ENCODE assay signal across 22 mouse cellular contexts in the genomic region with DNA sequence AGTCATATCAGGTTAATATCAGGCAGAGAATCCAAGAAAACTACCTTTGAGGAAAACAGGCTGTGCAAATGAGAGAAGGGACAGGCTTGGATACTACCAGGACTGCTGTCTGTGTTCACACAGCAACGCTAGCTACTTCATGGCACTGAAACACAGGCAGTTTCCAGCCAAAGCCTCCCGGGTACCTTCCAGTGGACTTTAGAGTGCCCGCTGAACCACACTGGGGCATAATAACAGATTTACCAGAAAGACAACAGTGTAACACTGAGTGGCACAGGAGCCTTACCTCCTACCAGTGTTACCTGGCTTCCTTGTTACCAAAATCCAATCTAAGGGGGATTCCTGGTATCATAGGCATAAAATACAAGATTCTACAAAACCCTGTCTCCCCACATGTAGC. TPM values are rescaled to one million over a fixed set of nuclear protein-coding genes. Genes with fewer than 3 reads are reported as not detected.
"Had no signal": no experiment of that assay in that cellular context is flagged by ENCODE, and none has a peak within 500 bp of the region (broad histone marks: within the 10 kb centered on the region; RNA-seq: fewer than 3 reads in every experiment).

No protein-coding gene starts in this region.

- H3K27ac ChIP-seq: kidney, postnatal 0 days; limb, embryonic 12.5 days; liver, embryonic 15.5 days; stomach, embryonic 15.5 days had no signal

- H3K4me3 ChIP-seq: limb, embryonic 12.5 days; liver, embryonic 15.5 days; neural tube, embryonic 13.5 days; stomach, embryonic 15.5 days had no signal

- H3K4me2 ChIP-seq: limb, embryonic 12.5 days; liver, embryonic 15.5 days; neural tube, embryonic 13.5 days; stomach, embryonic 15.5 days had no signal

- ATAC-seq: intestine, embryonic 16.5 days; lung, postnatal 0 days had no signal

- H3K27me3 ChIP-seq: limb, embryonic 12.5 days; liver, embryonic 15.5 days; neural tube, embryonic 13.5 days; stomach, embryonic 15.5 days had no signal

- H3K36me3 ChIP-seq: neural tube, embryonic 13.5 days; stomach, embryonic 15.5 days had no signal

- H3K9ac ChIP-seq: limb, embryonic 12.5 days; liver, embryonic 15.5 days; neural tube, embryonic 13.5 days; stomach, embryonic 15.5 days had no signal

- DNase-seq: layer of hippocampus, adult 9-11 months; layer of hippocampus, postnatal 36 days; liver; lung, adult 2 months; lung, postnatal 36 days; retina, postnatal 1 day; right cerebral cortex, postnatal 4 days; spleen, adult 18-20 months; thymus, adult 2 months; thymus, postnatal 25 days had no signal

- H3K9me3 ChIP-seq: limb, embryonic 12.5 days; liver, embryonic 15.5 days; neural tube, embryonic 13.5 days; stomach, embryonic 15.5 days had no signal

- H3K4me1 ChIP-seq: limb, embryonic 12.5 days; liver, embryonic 15.5 days; stomach, embryonic 15.5 days had no signal

RNA-seq across cellular contexts. Expression of a gene that starts 46.3 kb away (rescaled TPM):
- total RNA-seq: layer of hippocampus, postnatal 36 days; left cerebral cortex, adult 8-10 months; megakaryocyte progenitor cell, adult 5-6 weeks had no signal
- polyA plus RNA-seq: intestine, embryonic 16.5 days; kidney, postnatal 0 days; large intestine, adult 2 months; limb, embryonic 12.5 days; liver, embryonic 15.5 days; lung, adult 2 months; lung, postnatal 0 days; neural tube, embryonic 13.5 days; stomach, embryonic 15.5 days; testis, adult 2 months; thymus, adult 2 months; urinary bladder, adult 2 months had no signal
